Mouse (Mus musculus): ENCODE results near the gene Rab42.

Gene Rab42

GRCm38 (mm10) chr4:132302939-132303479 is at the start of gene Rab42:
Gene Rab42 (minus strand): TSS chr4:132303385.
- peak; percentile 54 for DNase-seq (ENCODE audit: low spot score)

- DNase-seq (ENCODE audit: low spot score): peak; percentile 41
Observed at GRCm38 (mm10) chr4:132352739-132353138, 49.6 kb upstream of the Rab42 start.

GRCm38 (mm10) chr4:132351401-132351800 is 48.2 kb upstream of the Rab42 start:
- DNase-seq (ENCODE audit: low spot score): no peak

GRCm38 (mm10) chr4:132350854-132351253 is 47.7 kb upstream of the Rab42 start:
- no peak for DNase-seq (ENCODE audit: low spot score)

- DNase-seq (ENCODE audit: low spot score): no peak
Observed at GRCm38 (mm10) chr4:132350123-132350740, 47.0 kb upstream of the Rab42 start.

GRCm38 (mm10) chr4:132349495-132350122 is 46.4 kb upstream of the Rab42 start:
- DNase-seq (ENCODE audit: low spot score): no peak

GRCm38 (mm10) chr4:132346661-132347060 is 43.5 kb upstream of the Rab42 start:
- no peak for DNase-seq (ENCODE audit: low spot score)

GRCm38 (mm10) chr4:132346261-132346660 is 43.1 kb upstream of the Rab42 start:
- no peak for DNase-seq (ENCODE audit: low spot score)

- no peak for DNase-seq (ENCODE audit: low spot score)
Observed at GRCm38 (mm10) chr4:132345843-132346212, 42.6 kb upstream of the Rab42 start.

GRCm38 (mm10) chr4:132345135-132345842 is 42.1 kb upstream of the Rab42 start:
- peak; percentile 89 for DNase-seq (ENCODE audit: low spot score)

GRCm38 (mm10) chr4:132344403-132345134 is 41.4 kb upstream of the Rab42 start:
- no peak for DNase-seq (ENCODE audit: low spot score)

- DNase-seq (ENCODE audit: low spot score): no peak
Observed at GRCm38 (mm10) chr4:132341451-132341850, 38.3 kb upstream of the Rab42 start.

GRCm38 (mm10) chr4:132338943-132339342 is 35.8 kb upstream of the Rab42 start:
- DNase-seq (ENCODE audit: low spot score): no peak

GRCm38 (mm10) chr4:132332880-132333279 is 29.7 kb upstream of the Rab42 start:
- no peak for DNase-seq (ENCODE audit: low spot score)

GRCm38 (mm10) chr4:132331960-132332359 is 28.8 kb upstream of the Rab42 start:
- no peak for DNase-seq (ENCODE audit: low spot score)

- no peak for DNase-seq (ENCODE audit: low spot score)
Observed at GRCm38 (mm10) chr4:132329835-132330354, 26.7 kb upstream of the Rab42 start.

GRCm38 (mm10) chr4:132329115-132329834 is 26.1 kb upstream of the Rab42 start, which contains the start of gene Trnau1ap:
Gene Trnau1ap (minus strand): TSS chr4:132329538.
- peak; percentile 91 for DNase-seq (ENCODE audit: low spot score)

- no peak for DNase-seq (ENCODE audit: low spot score)
Observed at GRCm38 (mm10) chr4:132328391-132328982, 25.3 kb upstream of the Rab42 start.

GRCm38 (mm10) chr4:132326481-132326880 is 23.3 kb upstream of the Rab42 start:
- DNase-seq (ENCODE audit: low spot score): no peak

- DNase-seq (ENCODE audit: low spot score): no peak
Observed at GRCm38 (mm10) chr4:132315711-132316110, 12.5 kb upstream of the Rab42 start.

GRCm38 (mm10) chr4:132312627-132313026 is 9.4 kb upstream of the Rab42 start:
- no peak for DNase-seq (ENCODE audit: low spot score)

Measured in adipocyte (in vitro differentiated cells).